Mouse (Mus musculus) forebrain, embryonic 11.5 days (tissue): ENCODE data around the gene Fam217b. TPM values are rescaled to one million over a fixed set of nuclear protein-coding genes. Genes with fewer than 3 reads are reported as not detected.

ENCODE experiments used
- ATAC-seq: fragments of 200-750 bp; cut with Nextera tagmentation; replicated peaks from 2 replicates; pipeline ENCODE4 v1.8.0; 2017; ENCODE audit warnings: moderate TSS enrichment; ENCODE audit not compliant: low FRiP score
- DNase-seq: peaks from one replicate; pipeline ENCODE4 v3.0.0-alpha.2; 2017; ENCODE audit warnings: low spot score
- H3K27ac ChIP-seq: fragments of 300-500 bp; sonication (generic); 2 replicates; pipeline ENCODE4 v1.5.1; 2014; ENCODE audit warnings: low read depth, low read length
- H3K27me3 ChIP-seq: fragments of 300-500 bp; sonication (generic); 2 replicates; pipeline ENCODE4 v1.6.1; 2014; ENCODE audit warnings: mild to moderate bottlenecking, low read length, mixed read lengths; ENCODE audit not compliant: control insufficient read depth, insufficient read depth
- H3K36me3 ChIP-seq: fragments of 300-500 bp; sonication (generic); 2 replicates; pipeline ENCODE4 v1.6.1; 2014; ENCODE audit warnings: mild to moderate bottlenecking, low read length, moderate library complexity, mixed read lengths; ENCODE audit not compliant: control insufficient read depth, insufficient read depth
- H3K4me1 ChIP-seq: fragments of 300-500 bp; sonication (generic); replicated peaks from 2 replicates; pipeline ENCODE4 v1.6.1; 2014; ENCODE audit warnings: low read length, mixed read lengths; ENCODE audit not compliant: control insufficient read depth, insufficient read depth
- H3K4me2 ChIP-seq: fragments of 300-500 bp; sonication (generic); 2 replicates; pipeline ENCODE4 v1.6.1; 2014; ENCODE audit warnings: low read depth, mild to moderate bottlenecking, low read length, moderate library complexity, mixed read lengths; ENCODE audit not compliant: severe bottlenecking
- H3K4me3 ChIP-seq: fragments of 300-500 bp; sonication (generic); 2 replicates; pipeline ENCODE4 v1.5.1; 2014; ENCODE audit warnings: low read depth, low read length
- H3K9ac ChIP-seq: fragments of 300-500 bp; sonication (generic); 2 replicates; pipeline ENCODE4 v1.6.1; 2014; ENCODE audit warnings: low read length
- H3K9me3 ChIP-seq: fragments of 300-500 bp; sonication (generic); 2 replicates; pipeline ENCODE4 v1.6.1; 2016; ENCODE audit warnings: low read length, mixed read lengths; ENCODE audit not compliant: control insufficient read depth
- WGBS: fragments of 180-500 bp; shearing (Covaris S2); extraction: QIAGEN DNeasy Blood & Tissue Kit; methylation state at CpG from one replicate; pipeline ENCODE4 v1.1.7; 2014; 5-methylcytosine and 5-hydroxymethylcytosine counted together
- polyA plus RNA-seq: library from polyadenylated mRNA; unstranded; fragments of >200 nt; fragmentation: Nextera tagmentation; extraction: Ambion mirVana; gene quantifications from 2 replicates; pipeline ENCODE4 v1.2.1, GENCODE M21; 2014

Fam217b gene
- polyA plus RNA-seq = 1.4 and 2.0 TPM in 2 replicates

DNA sequence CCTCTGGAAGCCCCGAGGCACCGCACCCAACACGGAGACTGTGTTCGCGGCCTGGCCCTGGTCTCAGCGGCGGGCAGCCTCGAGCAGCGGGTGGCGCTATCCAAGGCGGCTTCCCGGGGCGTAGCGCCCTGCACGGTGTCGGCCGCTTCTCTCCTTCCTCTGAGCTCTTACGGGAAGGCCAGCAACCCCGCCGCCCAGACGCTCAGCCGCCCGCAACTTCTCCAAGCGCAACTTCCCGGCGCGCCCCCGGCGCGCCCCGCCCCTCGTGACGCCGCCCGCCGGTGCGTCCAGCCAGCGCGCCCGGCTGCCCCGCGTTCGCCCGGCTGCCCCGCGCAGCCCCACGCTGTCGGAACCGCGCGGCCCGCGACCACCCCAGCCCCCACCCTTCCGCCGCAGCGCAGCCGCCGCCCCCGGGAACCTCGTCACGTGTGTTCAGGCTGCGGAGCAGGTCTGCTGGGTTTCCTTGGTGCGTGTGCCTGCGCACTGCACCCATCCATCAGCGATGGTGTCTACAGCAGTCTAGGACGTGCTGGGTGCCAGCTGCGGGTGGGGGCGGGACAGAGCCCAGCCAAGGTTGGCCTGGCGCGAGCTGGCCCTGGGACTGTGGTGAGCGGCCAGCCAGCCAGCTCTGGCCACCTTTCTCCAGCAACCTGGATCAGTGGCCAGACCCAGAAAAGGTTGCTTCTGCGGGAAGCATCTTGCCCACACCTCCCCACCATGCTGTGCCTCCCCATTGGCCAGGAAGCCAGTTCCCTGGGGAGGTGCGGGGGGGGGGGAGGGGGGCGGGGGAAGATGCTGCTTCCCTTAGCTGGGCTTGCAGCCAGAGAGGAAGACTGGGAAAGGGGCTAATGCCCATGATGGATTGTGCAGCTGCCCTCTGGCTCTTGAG, at the start of gene Fam217b, which contains the start of gene Ppp1r3d:
TSS of gene Fam217b (plus strand) at position 264 of the 889 bp plus-strand sequence.
TSS of gene Ppp1r3d (minus strand) at position 212 of the 889 bp plus-strand sequence.
- peak within 1 kb of the TSS; percentile 84 for H3K4me2 ChIP-seq
- H3K36me3 ChIP-seq = no peaks in the 10 kb centered on the region
- no peaks in the 10 kb centered on the region for H3K9me3 ChIP-seq
- peaks cover 14% of the 10 kb centered on the region for H3K27me3 ChIP-seq
- under 1% methylated on average over 69 of the region's 74 CpGs for WGBS
- no peak within 1 kb of the TSS for H3K27ac ChIP-seq
- H3K4me3 ChIP-seq = peak within 1 kb of the TSS; percentile 71
- DNase-seq (peak; percentile 74), ATAC-seq (peak; percentile 80)
- peaks cover 5% of the 10 kb centered on the region; the same call in 1 of the 2 replicates for H3K4me1 ChIP-seq
- peak within 1 kb of the TSS; percentile 52 for H3K9ac ChIP-seq

DNA sequence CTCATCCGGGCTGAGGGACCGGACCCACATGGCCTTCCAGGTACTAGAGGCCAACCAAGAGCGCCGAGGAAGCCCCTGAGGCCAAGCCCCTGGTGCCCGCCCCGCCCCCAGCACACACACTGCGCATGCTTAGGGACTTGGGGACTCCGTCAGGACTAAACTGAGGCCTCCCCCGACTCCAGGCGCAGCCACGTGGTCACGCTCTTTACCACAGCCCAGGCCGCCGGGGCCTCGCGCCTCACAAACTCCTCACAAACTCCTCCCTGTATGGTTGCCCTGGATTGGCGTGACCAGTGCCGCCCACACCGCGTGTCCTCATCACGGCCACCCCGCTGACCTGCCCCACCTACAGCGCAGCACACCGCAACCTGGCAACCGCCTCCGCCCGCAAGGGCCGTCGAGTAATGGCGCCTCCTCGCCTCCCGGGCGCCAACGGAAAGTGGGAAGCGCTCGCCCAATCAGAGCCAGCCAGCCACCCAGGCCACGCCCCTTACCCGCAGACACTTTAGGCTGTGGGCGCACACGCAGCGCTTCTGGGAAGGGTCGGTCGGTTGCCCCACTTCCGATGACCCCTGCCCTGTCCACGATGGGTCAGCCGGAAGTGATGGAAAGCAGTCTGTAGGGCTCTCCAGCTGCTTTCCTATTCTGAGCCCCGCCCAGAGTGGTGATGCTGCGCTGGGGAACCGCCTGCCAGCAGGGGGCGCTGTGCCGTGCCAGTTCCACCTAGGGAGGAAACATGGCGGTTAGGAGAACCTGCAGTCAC, 7.1 kb upstream of the Fam217b start, which contains the start of gene Sycp2:
TSS of gene Sycp2 (minus strand) at position 633 of the 763 bp plus-strand sequence.
- Histone ChIP-seq H3K4me1 (no peaks in the 10 kb centered on the region), H3K27ac (no peak within 1 kb of the TSS), H3K4me2 (no peak within 1 kb of the TSS), H3K4me3 (no peak within 1 kb of the TSS), H3K36me3 (no peaks in the 10 kb centered on the region), H3K27me3 (no peaks in the 10 kb centered on the region), H3K9me3 (no peaks in the 10 kb centered on the region; the same call in 1 of the 2 replicates), H3K9ac (no peak within 1 kb of the TSS)
- WGBS = 86% methylated on average over 52 of the region's 52 CpGs
- DNase-seq = no peak
- ATAC-seq = peak; percentile 60; the same call in 1 of the 2 replicates

DNA sequence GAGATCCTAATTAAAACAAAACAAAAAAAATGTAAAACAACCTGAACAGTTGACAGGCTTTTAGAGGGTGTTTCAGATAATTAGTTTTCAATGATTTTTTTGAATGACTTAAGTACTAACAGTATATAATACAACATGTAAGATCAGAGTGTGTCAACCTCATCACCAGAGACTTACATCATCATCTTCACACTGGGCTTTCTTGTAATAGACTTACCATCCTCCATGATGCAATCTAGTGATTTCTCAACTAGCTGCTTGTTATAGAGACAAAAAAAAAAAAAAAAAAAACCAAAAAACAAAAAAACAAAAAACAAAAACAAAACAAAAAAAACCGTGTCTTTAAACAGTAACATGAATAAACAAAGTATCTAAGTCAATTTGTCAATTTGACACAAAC, 5.3 kb upstream of the Fam217b start:
- Histone ChIP-seq H3K36me3 (no peaks in the 10 kb centered on the region), H3K4me1 (0 out of 2 replicates have a peak, but pooled peaks cover 5% of the 10 kb centered on the region), H3K27ac (no peak overlapping the region), H3K4me2 (no peak overlapping the region), H3K27me3 (peaks cover 14% of the 10 kb centered on the region), H3K4me3 (no peak overlapping the region), H3K9me3 (no peaks in the 10 kb centered on the region; the same call in 1 of the 2 replicates), H3K9ac (no peak overlapping the region)
- 64% methylated on average over 1 of the region's 1 CpGs for WGBS
- no peak for DNase-seq
- ATAC-seq = no peak

DNA sequence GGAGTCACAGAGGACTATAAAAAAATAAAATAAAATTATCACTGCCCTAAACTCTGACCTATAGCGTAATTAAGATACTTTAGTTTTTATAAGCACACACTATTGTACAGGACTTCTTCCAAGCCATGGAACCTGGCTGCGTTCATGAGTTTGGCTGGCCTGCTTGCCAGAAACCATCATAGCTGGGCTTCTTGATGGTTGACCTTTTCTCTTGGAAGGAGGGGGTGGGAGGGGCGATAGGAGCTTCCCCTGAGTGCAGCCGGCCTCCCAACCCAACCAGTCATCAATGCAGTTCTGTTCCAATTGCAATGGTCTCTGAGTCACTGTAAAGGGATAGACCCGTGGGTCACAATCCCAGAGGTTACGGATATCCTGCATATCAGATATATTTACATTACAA, 4.0 kb upstream of the Fam217b start:
- DNase-seq (no peak), ATAC-seq (no peak)
- no peaks in the 10 kb centered on the region; the same call in 1 of the 2 replicates for H3K9me3 ChIP-seq
- H3K9ac ChIP-seq = no peak overlapping the region
- H3K4me1 ChIP-seq = peaks cover 5% of the 10 kb centered on the region; the same call in 1 of the 2 replicates
- no peaks in the 10 kb centered on the region for H3K36me3 ChIP-seq
- no peak overlapping the region for H3K4me2 ChIP-seq
- peaks cover 14% of the 10 kb centered on the region for H3K27me3 ChIP-seq
- H3K4me3 ChIP-seq = no peak overlapping the region
- 84% methylated on average over 6 of the region's 6 CpGs for WGBS
- H3K27ac ChIP-seq = no peak overlapping the region

DNA sequence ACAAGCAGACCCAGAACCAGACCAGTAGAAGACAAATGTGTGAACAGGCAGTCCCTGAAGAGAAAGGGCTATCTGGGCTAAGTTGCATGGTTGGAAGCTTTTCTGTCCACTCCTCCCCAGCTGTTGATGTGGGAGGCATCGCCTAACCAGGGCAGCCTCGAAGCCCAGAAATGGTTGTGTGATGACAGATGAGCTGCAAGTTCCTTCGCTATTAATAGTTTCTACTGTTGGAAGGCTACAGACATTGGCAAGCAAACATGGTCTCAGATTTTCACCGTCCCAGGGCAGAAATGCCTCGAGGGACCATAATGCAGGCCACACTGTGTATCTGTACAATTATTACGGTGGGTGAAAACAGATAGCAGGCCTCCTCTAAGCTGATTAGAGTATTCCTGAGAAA, 1.7 kb upstream of the Fam217b start:
- no peak for ATAC-seq
- H3K27me3 ChIP-seq = peaks cover 14% of the 10 kb centered on the region
- H3K4me3 ChIP-seq = no peak overlapping the region
- H3K9ac ChIP-seq = no peak overlapping the region
- WGBS = 84% methylated on average over 6 of the region's 6 CpGs
- H3K27ac ChIP-seq = no peak overlapping the region
- no peak overlapping the region for H3K4me2 ChIP-seq
- no peaks in the 10 kb centered on the region; the same call in 1 of the 2 replicates for H3K9me3 ChIP-seq
- no peaks in the 10 kb centered on the region for H3K36me3 ChIP-seq
- DNase-seq = no peak
- H3K4me1 ChIP-seq = peaks cover 5% of the 10 kb centered on the region; the same call in 1 of the 2 replicates

DNA sequence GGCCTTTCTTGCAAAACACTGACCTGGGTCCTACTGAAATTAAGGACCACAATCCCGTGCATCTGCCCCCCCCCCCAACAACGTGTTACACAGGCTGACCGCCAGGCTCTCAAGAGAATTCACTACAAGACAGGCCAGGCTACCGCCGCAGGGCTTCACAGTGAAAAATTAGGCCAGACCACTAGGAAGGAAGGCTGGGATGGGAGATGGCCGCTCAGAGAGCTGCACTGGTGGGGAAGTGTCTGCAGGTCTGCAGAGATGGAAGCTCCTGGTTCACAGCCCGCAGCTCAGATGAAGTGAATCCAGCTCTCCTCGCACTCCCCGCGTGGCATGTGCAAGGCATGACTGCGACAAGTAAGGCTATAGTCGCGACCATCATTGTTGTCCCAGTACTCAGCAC, 1.2 kb upstream of the Fam217b start:
- H3K4me1 ChIP-seq = peaks cover 5% of the 10 kb centered on the region; the same call in 1 of the 2 replicates
- H3K36me3 ChIP-seq = no peaks in the 10 kb centered on the region
- no peak overlapping the region for H3K9ac ChIP-seq
- H3K9me3 ChIP-seq = no peaks in the 10 kb centered on the region
- WGBS = 73% methylated on average over 13 of the region's 13 CpGs
- no peak overlapping the region for H3K4me3 ChIP-seq
- H3K27me3 ChIP-seq = peaks cover 14% of the 10 kb centered on the region
- H3K4me2 ChIP-seq = no peak overlapping the region
- no peak overlapping the region for H3K27ac ChIP-seq
- ATAC-seq (no peak), DNase-seq (no peak)

DNA sequence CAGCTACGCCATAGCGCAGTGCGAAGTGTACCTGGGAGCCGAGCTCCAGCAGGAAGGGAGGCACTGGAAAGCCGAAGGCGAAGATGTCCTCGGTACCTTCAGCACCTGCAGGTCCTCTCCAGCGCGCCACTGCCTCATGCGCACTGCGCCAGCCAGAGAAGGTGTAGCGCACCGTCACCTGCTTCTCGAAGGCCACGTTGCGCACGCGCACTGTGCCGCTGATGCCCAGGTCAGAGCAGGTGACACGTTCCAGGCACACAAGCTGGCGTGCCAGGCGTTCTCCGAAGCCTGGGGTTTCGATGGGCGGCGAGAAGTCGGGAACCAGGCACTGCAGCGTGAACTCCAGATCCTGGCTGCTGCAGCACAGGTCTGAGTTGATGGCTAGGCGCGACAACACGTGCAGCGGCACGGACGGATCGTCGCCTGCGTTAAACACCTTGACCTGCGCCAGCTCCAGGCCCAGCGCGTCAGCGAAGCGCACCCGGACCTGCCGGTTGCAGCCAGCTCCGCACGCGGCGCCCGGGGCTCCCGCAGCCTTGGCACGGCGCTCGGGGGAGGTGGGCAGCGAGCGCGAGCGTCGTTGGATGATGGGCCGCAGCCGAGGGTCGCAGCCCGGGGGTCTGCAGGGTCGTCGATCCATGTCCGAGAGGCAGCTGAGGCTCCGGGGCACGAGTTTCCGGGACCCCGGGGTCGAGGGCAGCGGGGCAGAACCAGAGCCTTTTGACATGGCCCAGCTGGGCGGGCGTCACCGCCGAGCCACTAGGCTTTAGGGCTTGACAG, 653 bp upstream of the Fam217b start:
- H3K27me3 ChIP-seq = peaks cover 14% of the 10 kb centered on the region
- ATAC-seq (peak; percentile 28), DNase-seq (peak; percentile 67)
- peak overlapping the region; percentile 52 for H3K9ac ChIP-seq
- H3K4me2 ChIP-seq = peak overlapping the region; percentile 84
- H3K36me3 ChIP-seq = no peaks in the 10 kb centered on the region
- peak overlapping the region; percentile 71 for H3K4me3 ChIP-seq
- 16% methylated on average over 74 of the region's 75 CpGs for WGBS
- no peaks in the 10 kb centered on the region for H3K9me3 ChIP-seq
- peaks cover 5% of the 10 kb centered on the region; the same call in 1 of the 2 replicates for H3K4me1 ChIP-seq
- no peak overlapping the region for H3K27ac ChIP-seq

DNA sequence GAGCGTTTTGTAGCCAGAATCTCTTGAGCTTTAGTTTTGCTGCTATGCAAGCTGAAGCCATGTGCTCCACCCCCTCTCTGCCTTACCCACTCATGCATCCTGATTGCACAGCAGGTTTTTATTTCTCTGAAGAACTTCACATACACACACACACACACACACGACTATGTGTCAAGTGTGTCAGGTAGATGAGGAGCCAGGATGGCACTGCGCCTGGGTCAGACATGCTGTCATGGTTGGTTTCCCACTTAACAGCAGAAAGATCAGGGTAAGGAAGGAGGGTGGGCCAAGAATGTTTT, 775 bp downstream of the Fam217b start:
- Histone ChIP-seq H3K27me3 (peaks cover 14% of the 10 kb centered on the region), H3K27ac (no peak overlapping the region), H3K9ac (no peak overlapping the region), H3K4me1 (peaks cover 5% of the 10 kb centered on the region; the same call in 1 of the 2 replicates), H3K9me3 (no peaks in the 10 kb centered on the region), H3K4me3 (peak overlapping the region; percentile 71), H3K36me3 (no peaks in the 10 kb centered on the region), H3K4me2 (peak overlapping the region; percentile 84)
- DNase-seq (no peak), ATAC-seq (peak; percentile 1; the same call in 1 of the 2 replicates)
- 46% methylated on average over 3 of the region's 3 CpGs for WGBS
